Mouse (Mus musculus) thymus, postnatal 25 days (tissue): Measurements from ENCODE around the gene Dock2.

Experiments
- DNase-seq: peaks from one replicate; pipeline ENCODE4 v3.0.0; 2022

Dock2 gene

DNA sequence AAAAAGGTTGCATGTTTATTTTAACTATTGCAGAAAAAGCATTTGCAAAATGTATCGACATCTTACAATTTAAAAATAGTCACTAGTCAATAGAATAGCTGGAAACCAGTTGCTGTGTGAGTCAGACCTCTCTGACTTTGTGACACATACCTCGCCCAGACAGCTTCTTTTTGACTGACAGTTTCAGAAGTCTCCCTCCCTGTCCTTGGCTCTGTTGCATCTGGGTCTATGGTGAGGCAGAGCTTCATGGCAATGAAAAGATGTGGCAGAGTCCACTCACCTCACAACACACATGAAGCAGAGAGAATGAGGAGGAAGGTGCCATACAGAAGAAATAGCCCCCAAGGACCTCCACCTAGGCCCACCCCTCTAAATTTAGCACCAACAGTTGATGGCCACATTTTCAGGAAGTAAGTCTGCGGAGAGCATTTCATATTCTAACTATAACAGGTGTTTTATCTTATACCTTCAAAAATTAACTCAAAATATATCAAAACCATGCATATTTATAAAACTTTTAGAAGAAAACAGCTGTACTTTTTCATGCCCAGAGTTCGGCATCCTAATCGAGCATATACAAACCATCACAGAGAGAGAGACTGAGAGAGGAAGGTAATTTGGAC, 19.8 kb downstream of the Dock2 start:
- no peak for DNase-seq

DNA sequence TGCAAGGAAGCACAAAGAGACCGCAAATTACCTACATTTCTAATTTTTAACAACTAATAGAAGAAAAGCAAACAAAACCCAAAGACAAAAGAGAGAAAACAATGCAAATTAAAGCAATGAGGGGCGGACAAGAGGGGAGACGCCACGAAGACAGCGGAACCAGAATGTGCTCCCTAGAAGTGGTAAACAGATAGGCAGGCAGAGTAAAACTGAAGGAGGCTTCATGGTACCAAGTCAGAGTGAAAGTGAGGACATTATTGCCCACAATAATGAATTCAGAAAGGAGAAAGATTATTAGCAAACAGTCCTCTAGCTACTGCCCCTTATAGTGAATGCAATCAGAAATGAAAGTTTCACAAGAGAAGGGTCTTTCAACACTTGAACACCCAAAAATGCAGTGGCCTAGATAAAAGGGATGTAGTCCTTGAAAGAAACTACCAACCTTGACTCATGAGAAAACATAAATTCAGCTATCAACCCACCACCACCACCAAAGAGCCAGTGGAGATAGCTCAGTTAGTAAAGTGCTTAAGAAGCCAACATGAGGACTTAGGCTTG, 21.0 kb downstream of the Dock2 start:
- DNase-seq, result no peak

DNA sequence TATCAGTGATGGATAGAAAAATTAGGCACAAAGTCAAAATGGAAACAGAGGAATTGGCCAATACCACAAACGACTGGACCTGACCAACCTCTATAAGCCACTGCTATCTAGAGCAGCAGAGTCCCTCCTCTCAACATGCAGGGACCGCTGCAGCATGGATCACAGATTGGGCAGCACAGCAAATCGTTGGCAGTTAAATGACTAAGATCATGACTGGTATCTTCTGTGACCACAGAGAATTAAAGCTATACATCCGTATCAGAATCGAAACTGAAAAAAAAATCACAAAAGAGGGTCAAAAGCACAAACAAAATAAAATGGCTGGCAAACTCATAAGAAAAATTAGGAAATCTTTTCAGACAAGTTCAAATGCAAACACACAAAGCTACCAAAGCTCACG, 21.6 kb downstream of the Dock2 start:
- DNase-seq, result no peak

DNA sequence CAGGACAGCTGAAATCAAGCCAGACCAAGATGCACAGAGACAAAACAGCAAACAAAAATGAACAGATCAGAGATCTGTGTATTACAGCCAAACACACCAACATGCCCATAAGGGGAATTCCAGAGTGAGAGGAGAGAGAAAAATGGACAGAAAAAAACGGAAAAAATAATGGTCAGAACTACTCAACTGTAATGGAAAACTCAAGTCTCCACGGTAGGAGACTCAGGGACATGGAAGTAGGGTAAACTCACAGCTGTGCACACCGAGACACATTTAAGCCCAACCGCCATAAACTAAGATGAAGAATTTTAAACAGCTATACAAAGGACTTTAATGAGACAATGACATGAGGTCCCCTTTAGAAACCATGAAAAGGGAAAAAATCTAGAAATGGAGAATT, 24.1 kb downstream of the Dock2 start:
- no peak for DNase-seq

DNA sequence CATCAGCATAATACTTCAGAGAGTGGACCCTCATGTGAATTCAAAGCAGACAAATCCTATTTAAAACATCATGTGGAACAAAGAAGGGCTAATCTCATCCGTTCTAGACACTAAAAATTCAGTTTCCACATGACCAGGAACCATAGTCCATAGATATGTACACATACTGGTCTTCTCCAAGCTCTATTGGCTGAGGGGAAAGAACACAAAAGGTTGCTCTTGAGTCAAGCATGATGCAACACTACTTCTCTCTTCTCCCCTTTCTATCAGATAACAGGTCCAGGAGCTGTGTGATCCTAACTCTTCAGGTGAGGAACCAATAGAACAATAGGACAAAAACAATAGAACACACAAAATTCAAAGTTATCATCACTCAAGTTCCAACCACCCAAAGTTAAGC, 42.6 kb downstream of the Dock2 start:
- no peak for DNase-seq

DNA sequence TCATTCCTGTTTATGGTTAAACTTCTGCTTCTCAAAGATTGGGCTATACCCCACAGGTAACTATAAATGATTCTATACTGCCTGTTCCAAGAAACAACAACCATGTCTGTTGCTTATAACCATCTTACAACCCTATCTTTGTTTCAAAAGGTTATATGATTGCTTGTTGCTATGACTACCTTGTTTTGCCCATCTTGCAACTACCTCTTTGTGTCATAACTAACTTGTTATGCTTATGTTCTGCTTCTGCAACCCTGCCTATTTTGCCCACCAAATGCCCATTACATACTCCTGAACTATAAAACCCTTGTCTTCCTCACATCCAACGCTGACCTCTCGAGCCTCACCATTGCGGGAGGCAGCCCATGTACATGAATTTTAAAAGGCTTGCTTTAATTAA, 43.9 kb downstream of the Dock2 start:
- DNase-seq, result no peak

DNA sequence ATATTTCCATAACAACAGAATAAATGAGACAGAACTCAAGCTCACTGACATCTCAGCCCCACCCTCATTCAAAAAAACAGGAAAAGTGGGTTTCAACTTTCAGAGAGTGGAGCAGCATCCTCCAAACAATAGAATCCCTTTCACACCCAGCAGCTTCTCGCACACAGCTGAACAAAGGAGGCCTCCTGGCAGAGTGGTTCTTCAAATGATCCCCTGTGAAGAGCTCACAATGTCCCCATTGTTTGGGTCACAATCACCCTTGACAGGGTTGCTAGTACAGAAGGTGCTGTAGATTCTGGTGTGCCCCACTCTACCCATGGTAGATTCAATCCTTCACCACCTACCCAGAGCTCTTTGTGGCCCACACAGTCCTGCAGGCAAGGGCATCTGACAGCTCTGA, 44.7 kb downstream of the Dock2 start:
- no peak for DNase-seq

DNA sequence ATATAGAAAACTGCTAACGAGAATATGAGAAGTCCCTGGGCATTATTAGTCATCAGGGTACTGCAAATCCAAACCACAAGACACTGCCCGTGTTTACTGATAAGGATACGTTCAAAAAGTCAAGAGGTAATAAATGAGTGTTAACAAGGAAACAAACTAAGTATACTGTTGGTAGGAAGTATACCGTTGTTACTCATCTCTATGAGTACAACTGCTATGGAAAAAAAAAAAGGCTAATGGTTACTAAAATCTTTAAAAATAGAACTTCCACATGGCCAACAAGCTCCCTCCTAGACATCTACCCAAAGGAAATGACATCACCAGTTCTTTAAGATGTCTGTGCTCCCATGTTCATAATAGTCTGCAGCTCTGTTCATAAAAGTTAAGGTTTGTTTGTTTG, 46.5 kb downstream of the Dock2 start:
- DNase-seq, result no peak

DNA sequence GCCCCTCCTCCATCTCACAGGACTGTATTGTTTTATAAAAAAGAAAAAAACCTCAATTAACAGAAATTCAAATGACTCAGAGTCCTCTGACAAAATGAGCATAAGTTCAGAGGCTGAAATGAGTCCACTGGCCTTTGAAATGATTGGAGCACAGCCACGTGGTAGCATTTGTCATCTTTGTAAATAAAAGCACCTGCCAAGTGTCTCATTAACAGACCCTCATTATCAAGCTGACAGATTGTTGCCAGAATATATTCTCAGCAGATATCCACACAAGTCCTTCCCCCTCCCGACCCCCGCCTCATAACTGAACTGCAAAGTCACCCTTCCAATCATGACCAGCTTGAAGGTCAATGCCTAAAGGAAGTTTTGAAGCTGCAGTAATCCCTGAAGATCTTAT, 49.7 kb downstream of the Dock2 start:
- DNase-seq, result no peak

DNA sequence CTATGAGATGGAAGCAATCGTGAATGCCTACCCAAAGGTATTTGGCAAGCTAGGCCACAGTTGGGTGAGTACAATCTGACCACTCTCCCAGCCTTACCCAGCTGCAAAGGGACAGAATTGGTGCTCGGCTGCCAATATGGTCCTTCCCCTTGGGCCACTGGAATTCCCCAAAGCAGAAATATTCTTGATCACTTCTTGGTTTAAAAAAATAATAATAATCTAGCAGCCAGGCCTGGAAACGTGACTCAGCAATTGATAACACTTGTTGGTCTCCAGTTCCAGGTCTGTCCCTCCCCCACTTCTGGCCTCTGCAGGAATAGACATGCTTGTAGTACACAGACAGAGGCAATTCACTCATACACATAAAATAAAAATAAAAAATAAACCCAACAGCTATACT, 56.2 kb downstream of the Dock2 start:
- no peak for DNase-seq

DNA sequence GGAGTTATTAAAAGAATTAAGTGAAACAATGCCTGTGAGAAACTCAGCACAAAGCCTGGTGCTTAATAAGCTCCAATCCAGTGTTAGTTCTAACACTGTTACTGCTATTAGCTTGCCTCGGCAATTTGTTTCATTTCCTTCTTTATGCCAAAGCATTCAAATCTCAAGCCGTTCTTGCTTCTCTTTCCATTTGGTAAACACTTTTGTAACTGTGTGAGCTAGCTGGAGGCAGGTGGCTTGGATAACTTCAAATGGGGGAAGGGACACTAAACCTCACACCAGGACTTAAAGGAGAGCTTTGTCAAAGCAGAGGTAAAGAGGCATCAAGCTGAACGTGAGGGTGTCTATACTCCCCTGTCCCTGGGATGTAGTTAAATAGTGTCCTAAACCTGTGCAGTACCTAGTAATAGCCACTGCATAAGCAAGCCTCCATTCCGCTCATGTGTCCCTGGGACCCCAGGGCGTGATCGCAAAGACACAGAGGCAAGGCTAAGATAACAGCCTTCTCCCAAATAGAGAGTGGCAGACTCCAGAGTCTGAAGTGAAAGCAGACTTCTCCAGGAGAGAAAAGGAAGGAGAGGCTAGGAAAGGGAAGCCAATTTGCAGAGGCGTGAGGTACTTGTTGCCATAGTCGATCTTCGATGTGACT, 56.9 kb downstream of the Dock2 start:
- DNase-seq, result no peak

DNA sequence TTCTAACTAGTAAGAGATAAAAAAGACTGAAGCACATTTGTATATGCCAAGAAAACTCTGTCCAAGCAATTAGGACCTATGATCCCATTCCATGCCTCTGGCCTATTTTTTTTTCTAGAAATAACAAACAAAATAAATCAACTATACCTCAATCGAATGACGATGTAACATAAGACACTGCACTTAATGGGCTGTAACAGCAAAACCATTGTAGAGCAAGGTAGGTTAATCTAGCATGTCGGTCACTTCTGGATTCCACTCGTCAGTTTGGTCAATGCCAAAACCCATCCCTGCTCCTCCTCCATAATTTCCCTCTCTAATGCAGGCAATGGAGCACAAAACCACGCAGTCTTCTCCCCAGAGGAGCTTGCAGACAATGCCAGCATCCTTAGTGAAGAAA, 70.3 kb downstream of the Dock2 start:
- DNase-seq, result no peak

DNA sequence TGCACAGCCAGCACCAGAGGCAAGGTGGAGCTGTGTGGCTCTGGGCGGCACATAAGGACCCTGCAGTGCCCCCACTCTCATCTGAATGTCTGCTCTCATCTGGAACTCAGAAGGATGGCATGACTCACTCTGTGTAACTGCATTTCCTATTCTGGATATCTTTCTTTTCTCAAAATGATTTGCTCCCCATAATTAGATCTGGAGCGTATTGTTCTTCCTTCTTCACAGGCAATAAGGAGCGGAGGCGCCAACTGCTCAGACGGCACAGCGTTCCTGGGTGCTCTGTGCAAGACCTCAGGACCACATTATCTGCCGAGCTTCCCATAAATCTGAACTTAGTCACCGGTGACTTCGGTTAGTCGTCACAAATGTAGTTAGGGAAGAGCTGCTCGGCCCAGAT, 75.4 kb downstream of the Dock2 start:
- no peak for DNase-seq

DNA sequence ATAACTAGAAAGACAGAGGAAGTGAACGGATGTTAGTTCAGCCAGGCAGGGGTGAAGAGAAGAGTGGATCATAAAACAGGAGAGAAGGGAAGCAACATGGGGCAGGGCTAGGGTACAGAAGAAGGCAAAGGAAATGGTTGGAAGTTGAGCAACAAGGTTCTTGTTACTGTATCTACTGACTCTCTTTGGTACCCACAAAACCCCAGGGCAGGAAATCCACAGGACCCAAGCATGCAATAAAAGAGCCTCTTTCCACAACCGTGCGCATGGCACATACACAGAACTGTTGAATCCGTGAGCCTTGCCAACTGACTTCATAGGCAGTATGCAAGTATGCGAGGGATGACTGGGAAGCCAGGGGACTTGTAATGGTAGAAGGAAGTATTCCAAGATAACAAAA, 76.3 kb downstream of the Dock2 start:
- no peak for DNase-seq

DNA sequence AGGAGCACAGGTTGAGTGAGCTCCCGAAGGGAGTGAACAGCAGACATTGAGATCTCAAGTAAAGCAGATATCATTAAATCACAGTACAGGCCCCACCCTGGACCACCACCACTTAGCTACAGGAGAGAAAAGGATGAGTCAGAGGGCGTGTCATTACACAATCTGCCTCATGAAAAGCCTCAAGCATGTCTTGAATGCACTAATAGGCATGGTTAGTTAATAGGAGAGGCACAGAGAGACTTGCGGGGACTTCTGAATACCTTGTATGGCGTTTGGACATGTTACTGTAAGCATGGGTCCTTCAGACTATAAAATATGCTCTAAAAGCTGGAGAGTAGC, 78.6 kb downstream of the Dock2 start:
- no peak for DNase-seq

DNA sequence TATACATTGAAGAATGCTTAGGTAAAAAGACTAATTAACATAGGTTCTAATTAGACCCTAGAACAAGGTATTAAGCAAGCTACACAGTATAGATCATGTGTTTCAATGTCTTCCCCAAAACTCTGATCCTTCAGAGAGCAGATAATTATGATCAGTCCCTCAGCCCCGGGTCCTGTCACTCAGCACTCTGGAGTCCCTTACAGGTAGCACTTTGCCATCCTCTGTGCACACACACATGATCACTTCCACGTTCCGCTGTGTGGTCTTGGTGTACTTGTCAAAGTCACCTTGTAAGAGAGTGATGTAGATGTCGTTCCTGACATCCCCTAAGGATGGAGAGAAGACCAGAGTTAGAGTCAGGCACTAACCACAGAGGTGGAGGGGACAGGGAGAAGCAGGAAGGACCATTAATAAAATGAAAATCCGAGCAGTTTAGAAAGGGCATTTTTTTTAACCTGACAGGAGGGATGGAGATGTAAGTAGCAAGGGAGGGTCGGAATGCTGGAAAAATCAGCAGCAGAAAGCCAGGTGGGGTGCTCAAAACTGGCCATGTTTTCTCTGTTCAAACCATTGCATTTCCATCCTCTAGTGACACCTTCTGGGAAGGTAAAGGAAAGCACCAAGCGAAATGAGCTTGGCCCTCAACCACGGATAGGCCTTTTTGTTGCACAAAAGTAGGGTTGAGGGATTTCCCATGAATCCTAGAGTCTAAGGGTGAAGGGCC, 79.1 kb downstream of the Dock2 start:
- DNase-seq, result no peak

DNA sequence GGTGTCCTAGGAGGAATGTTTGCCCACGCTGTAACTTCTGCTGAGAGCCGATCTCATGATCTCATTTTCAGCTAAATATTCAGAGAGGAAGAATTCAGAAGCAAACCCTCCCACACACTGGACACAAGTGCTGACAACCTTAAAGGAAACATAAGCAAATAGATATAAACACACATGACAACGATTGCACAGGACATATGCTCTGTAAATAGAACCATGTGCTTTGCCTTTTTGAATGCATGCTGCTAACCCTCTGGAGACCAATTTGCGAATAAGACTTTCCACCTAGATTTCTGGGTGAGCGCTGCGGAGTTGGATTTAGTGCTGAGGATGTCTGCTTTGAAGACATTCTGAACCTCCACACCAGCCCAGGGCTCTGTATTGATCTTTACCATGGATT, 79.8 kb downstream of the Dock2 start:
- DNase-seq, result no peak

DNA sequence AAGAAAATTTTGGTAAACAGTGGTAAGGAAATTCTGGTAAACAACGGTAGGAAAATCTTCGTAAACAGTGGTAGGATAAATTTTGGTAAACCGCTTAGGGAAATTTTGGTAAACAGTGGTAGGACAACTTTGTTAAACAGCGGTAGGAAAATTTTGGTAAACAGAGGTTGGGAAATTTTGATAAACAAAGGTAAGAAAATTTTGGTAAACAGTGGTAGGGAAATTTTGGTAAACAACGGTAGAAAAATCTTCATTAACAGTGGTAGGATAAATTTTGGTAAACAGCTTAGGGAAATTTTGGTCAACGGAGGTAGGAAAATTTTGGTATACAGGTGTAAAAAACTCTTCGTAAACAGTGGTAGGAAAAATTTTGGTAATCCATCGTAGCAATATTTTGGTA, 101.9 kb downstream of the Dock2 start:
- no peak for DNase-seq

DNA sequence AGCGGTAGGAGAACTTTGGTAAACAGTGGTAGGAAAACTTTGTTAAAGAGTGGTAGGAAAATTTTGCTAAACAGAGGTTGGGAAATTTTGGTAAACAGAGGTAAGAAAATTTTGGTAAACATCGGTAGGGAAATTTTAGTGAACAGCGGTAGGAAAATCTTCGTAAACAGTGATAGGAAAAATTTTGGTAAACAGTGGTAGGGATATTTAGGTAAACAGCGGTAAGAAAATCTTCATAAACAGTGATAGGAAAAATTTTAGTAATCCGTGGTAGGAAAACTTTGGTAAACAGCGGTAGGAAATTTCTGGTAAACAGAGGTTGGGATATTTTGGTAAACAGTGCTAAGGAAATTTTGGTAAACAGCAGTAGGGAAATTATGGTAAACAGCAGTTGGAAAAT, 239.1 kb downstream of the Dock2 start:
- DNase-seq, result no peak

DNA sequence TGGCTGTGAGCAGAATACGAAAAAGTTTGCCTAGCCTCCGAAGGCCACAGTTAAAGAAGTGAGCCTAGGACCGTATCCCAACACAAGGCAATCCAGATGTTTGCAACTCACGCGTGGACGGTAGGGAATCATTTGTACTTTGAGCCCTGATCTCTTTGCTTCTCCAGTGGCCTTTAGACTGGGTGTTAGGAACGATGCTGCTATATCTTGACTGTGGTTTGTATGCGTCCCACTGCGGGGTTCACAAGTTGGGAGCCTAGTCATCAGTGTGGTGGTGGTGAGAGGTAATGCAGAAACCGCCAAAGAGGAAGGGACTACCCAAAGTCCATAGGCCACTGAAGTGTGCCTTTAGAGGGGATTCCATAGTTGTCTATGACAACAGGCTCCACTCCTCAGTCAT, 251.6 kb downstream of the Dock2 start:
- no peak for DNase-seq

DNA sequence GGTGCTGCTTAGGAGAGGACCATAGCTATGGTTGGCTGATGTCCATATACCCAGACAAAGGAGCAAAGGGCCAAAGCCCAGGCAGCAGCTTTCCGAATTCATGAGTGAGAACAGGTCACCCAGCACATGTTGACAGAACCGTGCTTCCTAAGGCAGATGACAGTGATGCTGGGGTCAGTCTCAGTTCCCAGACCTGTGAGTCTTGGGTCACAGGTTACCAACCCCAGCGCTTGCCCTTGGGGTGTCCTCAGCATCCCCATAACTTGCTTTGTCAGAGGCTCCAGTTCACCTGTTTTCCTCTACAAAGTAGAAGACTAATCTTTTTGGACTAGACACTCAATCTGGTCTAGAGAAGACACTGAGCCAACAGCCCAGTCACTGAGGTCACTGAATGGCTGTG, 252.7 kb downstream of the Dock2 start:
- no peak for DNase-seq

DNA sequence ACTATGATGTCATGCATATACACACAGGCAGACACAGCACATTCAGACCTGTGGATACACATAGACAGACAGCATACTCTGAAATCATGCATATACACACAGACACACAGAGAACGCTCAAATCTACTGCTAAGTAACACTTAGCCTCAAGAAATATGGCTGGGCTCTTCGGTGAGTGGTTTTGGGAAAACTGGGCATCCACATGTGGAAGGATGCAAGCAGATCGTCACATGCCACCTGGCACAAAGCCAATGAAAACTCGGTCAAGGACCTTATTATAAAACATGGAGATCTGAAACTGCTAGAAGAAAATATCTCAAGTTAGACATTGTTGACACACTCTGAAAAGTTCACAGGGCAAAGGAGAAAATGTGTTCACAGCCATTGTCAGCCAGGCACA, 255.7 kb downstream of the Dock2 start:
- DNase-seq, result no peak

DNA sequence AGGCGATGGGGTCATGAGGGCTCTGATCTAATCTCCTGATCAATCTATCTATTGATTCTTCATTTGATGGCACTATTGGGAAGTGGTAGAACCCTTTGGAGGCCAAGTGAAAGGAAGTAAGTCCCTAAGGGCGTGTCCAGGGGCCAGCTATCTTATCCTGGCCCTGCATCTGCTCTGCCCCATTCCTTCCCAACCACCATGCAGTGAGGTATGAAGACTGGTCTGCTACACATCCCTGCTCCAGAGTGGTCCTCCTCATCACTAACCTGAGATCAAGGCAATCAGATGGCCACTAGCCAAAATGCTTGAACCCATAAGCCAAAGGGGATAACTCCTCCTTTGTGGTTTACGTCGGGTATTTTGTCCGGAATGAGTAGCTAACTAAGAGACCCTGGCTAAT, 256.5 kb downstream of the Dock2 start:
- DNase-seq, result no peak

DNA sequence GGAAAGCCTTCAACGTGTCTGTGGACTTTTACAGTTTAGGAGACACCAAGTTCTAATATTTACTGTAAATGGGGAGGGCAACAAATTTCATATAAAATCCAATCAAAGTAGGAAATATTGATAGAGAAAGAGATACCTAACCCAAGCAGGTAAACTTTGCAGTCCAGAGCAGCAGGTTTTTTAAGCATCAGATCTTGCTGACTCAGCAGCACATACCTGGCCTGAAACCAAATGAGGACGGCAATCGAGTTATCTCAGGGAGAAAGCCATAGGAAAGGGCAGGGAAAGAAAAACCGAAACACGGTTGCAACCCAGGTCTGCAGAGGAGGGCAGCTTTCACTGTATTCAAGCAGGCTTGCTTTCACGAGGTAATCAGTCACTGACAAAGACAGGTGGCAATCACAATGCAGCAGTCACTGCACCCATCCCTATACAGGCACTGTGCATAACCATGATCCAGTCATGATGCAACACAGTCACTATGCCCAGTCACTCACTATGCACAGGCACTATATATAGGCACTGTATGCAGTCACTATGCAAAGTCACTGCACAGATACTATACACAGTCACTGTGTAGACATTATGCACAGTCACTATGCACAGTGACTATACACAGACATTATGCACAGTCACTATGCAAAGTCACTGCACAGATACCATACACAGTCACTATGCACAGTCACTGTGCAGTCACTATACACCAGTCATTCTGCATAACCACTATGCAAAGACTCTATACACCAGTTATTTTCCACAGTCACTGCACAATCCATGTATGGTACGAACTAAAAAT, 258.4 kb downstream of the Dock2 start:
- no peak for DNase-seq
